Mouse (Mus musculus): ENCODE measurements around the gene Gm20431. TPM values are rescaled to one million over a fixed set of nuclear protein-coding genes. Genes with fewer than 3 reads are reported as not detected.

Gene Gm20431
- polyA plus RNA-seq, 1 experiment from 2014 or later, result 10.8 TPM

DNA sequence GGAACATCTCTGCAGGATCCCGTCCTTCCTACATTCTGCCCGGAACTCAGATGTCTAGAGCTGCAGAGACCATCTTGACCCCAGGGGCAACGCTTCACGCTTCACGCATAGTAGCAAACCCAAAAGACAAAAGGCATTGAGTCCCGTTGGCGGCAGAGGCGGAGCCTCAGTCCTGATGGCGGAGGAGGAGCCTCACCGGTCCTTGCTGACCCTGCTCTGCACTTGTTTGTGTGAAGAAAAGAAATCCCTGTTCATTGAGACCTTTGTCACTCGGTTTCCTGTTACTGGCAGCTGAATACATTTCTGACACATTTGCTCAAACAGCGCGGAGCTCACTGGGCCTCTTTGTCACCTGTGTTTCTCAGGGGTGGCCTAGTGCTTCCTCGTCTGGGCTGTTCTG is 34.2 kb upstream of the Gm20431 start:
- 76% methylated on average over 14 of the region's 14 CpGs for WGBS
- no peak overlapping the region for H3K4me2 ChIP-seq (replicated peaks)
- no peaks in the 10 kb centered on the region for H3K36me3 ChIP-seq
- no peak overlapping the region for H3K9ac ChIP-seq
- peaks cover 16% of the 10 kb centered on the region for H3K27me3 ChIP-seq
- no peaks in the 10 kb centered on the region for H3K9me3 ChIP-seq
- no peak for ATAC-seq (ENCODE audit: insufficient number of reproducible peaks, insufficient read depth, low FRiP score, low TSS enrichment)
- no peak overlapping the region for H3K4me3 ChIP-seq
- H3K4me1 ChIP-seq, result no peaks in the 10 kb centered on the region
- no peak overlapping the region for H3K27ac ChIP-seq

DNA sequence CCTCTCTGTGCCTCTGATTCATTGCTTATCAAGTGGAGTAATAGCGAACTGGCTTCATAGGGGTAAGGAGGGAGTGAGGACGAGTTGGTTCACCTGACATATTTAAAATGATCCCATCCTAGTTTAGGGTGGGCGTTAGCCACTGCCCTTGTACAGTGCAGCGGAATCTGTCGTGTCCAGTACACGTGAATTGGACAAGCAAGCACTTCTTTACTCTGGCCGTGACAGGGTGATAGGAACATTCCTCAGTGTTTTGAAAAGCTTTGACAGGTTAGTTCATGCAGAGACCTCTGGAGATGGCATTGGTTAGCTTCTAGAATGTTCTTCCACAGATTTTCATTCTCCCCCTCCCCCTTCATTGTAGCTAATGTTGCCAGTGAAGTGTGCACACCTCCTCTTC is 33.7 kb upstream of the Gm20431 start:
- ATAC-seq (ENCODE audit: insufficient number of reproducible peaks, insufficient read depth, low FRiP score, low TSS enrichment), result no peak
- WGBS, result 94% methylated on average over 7 of the region's 7 CpGs

DNA sequence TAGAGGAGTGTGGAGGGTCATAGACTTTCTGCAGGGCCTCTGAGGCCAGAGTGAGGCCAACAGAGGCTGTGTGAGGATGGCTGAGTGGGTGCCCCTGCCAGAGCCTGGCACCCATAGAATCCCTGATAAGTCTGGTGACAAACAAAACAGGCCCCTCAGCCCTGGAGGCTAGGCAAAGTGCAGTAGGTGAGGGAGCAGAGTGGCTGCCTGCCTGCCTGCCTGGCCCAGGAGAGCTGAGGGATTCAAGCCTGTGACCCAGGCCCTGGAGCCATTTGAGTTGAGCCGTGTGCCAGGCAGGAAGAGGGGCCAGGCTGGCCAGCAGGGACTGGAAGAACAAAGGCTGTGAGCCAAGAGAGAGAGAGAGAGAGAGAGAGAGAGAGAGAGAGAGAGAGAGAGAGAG is 32.9 kb upstream of the Gm20431 start:
- no peak for ATAC-seq (ENCODE audit: insufficient number of reproducible peaks, insufficient read depth, low FRiP score, low TSS enrichment)
- no peaks in the 10 kb centered on the region for H3K36me3 ChIP-seq
- H3K4me1 ChIP-seq, result 0 out of 2 replicates have a peak, but pooled peaks cover 7% of the 10 kb centered on the region
- 38% methylated on average over 1 of the region's 1 CpGs for WGBS
- H3K9me3 ChIP-seq, result no peaks in the 10 kb centered on the region
- no peak overlapping the region for H3K4me2 ChIP-seq (replicated peaks)
- H3K27me3 ChIP-seq, result peaks cover 26% of the 10 kb centered on the region
- H3K9ac ChIP-seq, result no peak overlapping the region
- no peak overlapping the region for H3K4me3 ChIP-seq
- no peak overlapping the region for H3K27ac ChIP-seq

More for the DNA sequence above, 33.7 kb upstream of the Gm20431 start:
- no peak overlapping the region for H3K4me3 ChIP-seq
- no peak overlapping the region for H3K9ac ChIP-seq
- no peaks in the 10 kb centered on the region for H3K36me3 ChIP-seq
- 0 out of 2 replicates have a peak, but pooled peaks cover under 1% of the 10 kb centered on the region for H3K4me1 ChIP-seq
- peaks cover 19% of the 10 kb centered on the region for H3K27me3 ChIP-seq
- H3K27ac ChIP-seq, result no peak overlapping the region
- no peaks in the 10 kb centered on the region for H3K9me3 ChIP-seq
- H3K4me2 ChIP-seq (replicated peaks), result no peak overlapping the region

DNA sequence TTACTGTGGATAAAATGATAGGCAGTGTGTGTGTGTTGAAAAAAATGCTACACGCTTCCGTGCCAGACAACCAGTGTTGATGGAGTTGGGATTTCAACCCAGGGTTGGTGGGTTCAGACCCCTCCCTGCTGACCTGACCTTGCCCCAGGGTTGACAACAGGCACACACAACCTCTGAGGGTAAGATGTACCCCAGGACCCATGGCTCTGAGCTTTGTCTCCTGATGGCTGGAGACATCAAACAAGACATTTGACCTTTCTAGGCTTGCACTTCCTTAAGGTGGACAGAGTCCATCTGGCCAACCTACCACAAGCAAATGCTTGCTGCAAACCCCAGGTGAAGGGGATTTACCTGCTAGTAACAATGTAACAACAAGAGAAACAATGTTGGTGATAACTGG is 32.2 kb upstream of the Gm20431 start:
- Histone ChIP-seq H3K9me3 (no peaks in the 10 kb centered on the region), H3K27ac (no peak overlapping the region), H3K27me3 (peaks cover 33% of the 10 kb centered on the region), H3K36me3 (no peaks in the 10 kb centered on the region), H3K4me2 (replicated peaks) (no peak overlapping the region), H3K9ac (no peak overlapping the region), H3K4me3 (no peak overlapping the region), H3K4me1 (0 out of 2 replicates have a peak, but pooled peaks cover 7% of the 10 kb centered on the region)
- no peak for ATAC-seq (ENCODE audit: insufficient number of reproducible peaks, insufficient read depth, low FRiP score, low TSS enrichment)
- WGBS, result 90% methylated on average over 2 of the region's 2 CpGs

GRCm38 (mm10) chr2:167692831-167693230 is 31.5 kb upstream of the Gm20431 start:
- 67% methylated on average over 3 of the region's 3 CpGs for WGBS
- 0 out of 2 replicates have a peak, but pooled peaks cover 12% of the 10 kb centered on the region for H3K4me1 ChIP-seq
- no peaks in the 10 kb centered on the region for H3K36me3 ChIP-seq
- H3K27ac ChIP-seq, result no peak overlapping the region
- no peaks in the 10 kb centered on the region for H3K9me3 ChIP-seq
- no peak overlapping the region for H3K4me3 ChIP-seq
- ATAC-seq (ENCODE audit: insufficient number of reproducible peaks, insufficient read depth, low FRiP score, low TSS enrichment), result no peak
- no peak overlapping the region for H3K9ac ChIP-seq
- H3K27me3 ChIP-seq, result peaks cover 38% of the 10 kb centered on the region
- H3K4me2 ChIP-seq (replicated peaks), result no peak overlapping the region

DNA sequence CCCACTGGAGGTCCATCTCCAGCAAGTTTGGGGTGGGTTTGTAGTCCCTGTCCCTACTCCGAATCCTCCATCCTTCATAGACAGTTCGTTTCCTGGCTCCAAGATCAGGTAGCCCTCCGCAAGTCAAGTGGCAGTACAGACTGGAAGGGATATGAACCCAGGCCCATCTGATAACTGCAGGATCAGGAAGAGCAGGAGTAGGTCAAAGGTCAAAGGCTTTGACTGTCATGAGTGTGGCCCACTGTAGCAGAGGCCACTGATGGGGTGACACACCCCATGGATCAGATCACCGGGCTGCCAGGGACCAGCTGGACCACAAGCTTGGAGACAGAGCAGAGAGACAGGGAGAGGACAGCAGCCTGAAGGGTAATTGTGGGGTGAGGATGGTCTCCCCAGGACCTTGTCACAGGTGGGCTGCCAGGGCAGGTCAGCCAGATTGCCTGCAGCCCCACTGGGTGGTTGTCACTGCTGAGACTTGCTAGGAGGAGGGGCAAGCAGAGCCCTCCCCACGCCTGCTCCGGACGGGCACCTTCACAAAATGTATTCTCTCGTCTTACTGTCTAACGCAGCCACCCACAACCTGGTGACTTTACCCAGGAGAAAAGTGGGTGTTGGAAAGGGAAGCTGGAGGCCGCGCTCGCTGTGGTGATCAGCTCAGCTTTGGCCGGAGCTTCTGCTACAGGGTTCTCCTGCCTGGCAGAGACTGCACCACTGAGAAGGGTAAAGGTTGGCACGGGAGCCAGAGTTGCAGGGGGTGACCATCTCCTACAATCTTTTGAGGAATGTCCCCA is 30.8 kb upstream of the Gm20431 start:
- WGBS, result 80% methylated on average over 14 of the region's 14 CpGs
- Histone ChIP-seq H3K9ac (no peak overlapping the region), H3K9me3 (no peaks in the 10 kb centered on the region), H3K4me2 (replicated peaks) (no peak overlapping the region), H3K27ac (no peak overlapping the region), H3K4me1 (0 out of 2 replicates have a peak, but pooled peaks cover 12% of the 10 kb centered on the region), H3K4me3 (no peak overlapping the region), H3K36me3 (no peaks in the 10 kb centered on the region), H3K27me3 (peaks cover 44% of the 10 kb centered on the region)
- no peak for ATAC-seq (ENCODE audit: insufficient number of reproducible peaks, insufficient read depth, low FRiP score, low TSS enrichment)

- Histone ChIP-seq H3K4me3 (no peak overlapping the region), H3K27ac (no peak overlapping the region), H3K4me1 (0 out of 2 replicates have a peak, but pooled peaks cover 12% of the 10 kb centered on the region), H3K4me2 (replicated peaks) (no peak overlapping the region), H3K9ac (no peak overlapping the region), H3K9me3 (no peaks in the 10 kb centered on the region), H3K36me3 (no peaks in the 10 kb centered on the region), H3K27me3 (peaks cover 51% of the 10 kb centered on the region)
- ATAC-seq (ENCODE audit: insufficient number of reproducible peaks, insufficient read depth, low FRiP score, low TSS enrichment), result no peak
- 90% methylated on average over 6 of the region's 6 CpGs for WGBS
Measured at GRCm38 (mm10) chr2:167691410-167691809, 30.1 kb upstream of the Gm20431 start.

GRCm38 (mm10) chr2:167690962-167691311 is 29.6 kb upstream of the Gm20431 start:
- WGBS, result 85% methylated on average over 12 of the region's 12 CpGs
- 0 out of 2 replicates have a peak overlapping the region, but pooled peaks have one; percentile 1 for H3K4me3 ChIP-seq

GRCm38 (mm10) chr2:167690219-167690961 is 29.1 kb upstream of the Gm20431 start:
- Histone ChIP-seq H3K27me3 (peaks cover 52% of the 10 kb centered on the region), H3K9ac (no peak overlapping the region), H3K4me2 (replicated peaks) (peak overlapping the region; percentile 91), H3K27ac (no peak overlapping the region), H3K9me3 (no peaks in the 10 kb centered on the region), H3K4me1 (0 out of 2 replicates have a peak, but pooled peaks cover 12% of the 10 kb centered on the region), H3K4me3 (peak overlapping the region; percentile 63), H3K36me3 (no peaks in the 10 kb centered on the region)
- no peak for ATAC-seq (ENCODE audit: insufficient number of reproducible peaks, insufficient read depth, low FRiP score, low TSS enrichment)
- WGBS, result 59% methylated on average over 15 of the region's 15 CpGs

More at GRCm38 (mm10) chr2:167690962-167691311, 29.6 kb upstream of the Gm20431 start:
- Histone ChIP-seq H3K27ac (no peak overlapping the region), H3K27me3 (peaks cover 52% of the 10 kb centered on the region), H3K4me2 (replicated peaks) (no peak overlapping the region), H3K36me3 (no peaks in the 10 kb centered on the region), H3K9me3 (no peaks in the 10 kb centered on the region), H3K9ac (no peak overlapping the region), H3K4me1 (0 out of 2 replicates have a peak, but pooled peaks cover 12% of the 10 kb centered on the region)
- ATAC-seq (ENCODE audit: insufficient number of reproducible peaks, insufficient read depth, low FRiP score, low TSS enrichment), result no peak

DNA sequence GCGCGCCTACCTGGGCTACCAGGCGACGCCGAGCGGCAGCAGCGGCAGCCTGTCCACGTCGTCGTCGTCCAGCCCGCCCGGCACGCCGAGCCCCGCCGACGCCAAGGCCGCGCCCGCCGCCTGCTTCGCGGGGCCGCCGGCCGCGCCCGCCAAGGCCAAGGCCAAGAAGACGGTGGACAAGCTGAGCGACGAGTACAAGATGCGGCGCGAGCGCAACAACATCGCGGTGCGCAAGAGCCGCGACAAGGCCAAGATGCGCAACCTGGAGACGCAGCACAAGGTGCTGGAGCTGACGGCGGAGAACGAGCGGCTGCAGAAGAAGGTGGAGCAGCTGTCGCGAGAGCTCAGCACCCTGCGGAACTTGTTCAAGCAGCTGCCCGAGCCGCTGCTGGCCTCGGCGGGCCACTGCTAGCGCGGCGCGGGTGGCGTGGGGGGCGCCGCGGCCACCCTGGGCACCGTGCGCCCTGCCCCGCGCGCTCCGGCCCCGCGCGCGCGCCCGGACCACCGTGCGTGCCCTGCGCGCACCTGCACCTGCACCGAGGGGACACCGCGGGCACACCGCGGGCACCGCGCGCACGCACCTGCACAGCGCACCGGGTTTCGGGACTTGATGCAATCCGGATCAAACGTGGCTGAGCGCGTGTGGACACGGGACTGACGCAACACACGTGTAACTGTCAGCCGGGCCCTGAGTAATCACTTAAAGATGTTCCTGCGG is 28.4 kb upstream of the Gm20431 start, which contains the start of gene Tmem189:
Tmem189 (minus strand) TSS at position 322 of the 718 bp plus-strand sequence.
- no peak for ATAC-seq (ENCODE audit: insufficient number of reproducible peaks, insufficient read depth, low FRiP score, low TSS enrichment)
- no peaks in the 10 kb centered on the region for H3K9me3 ChIP-seq
- peaks cover 52% of the 10 kb centered on the region for H3K27me3 ChIP-seq
- H3K9ac ChIP-seq, result peak within 1 kb of the TSS; percentile 61
- H3K4me1 ChIP-seq, result 0 out of 2 replicates have a peak, but pooled peaks cover 12% of the 10 kb centered on the region
- H3K4me3 ChIP-seq, result peak within 1 kb of the TSS; percentile 63
- under 1% methylated on average over 94 of the region's 99 CpGs for WGBS
- H3K36me3 ChIP-seq, result no peaks in the 10 kb centered on the region
- peak within 1 kb of the TSS; percentile 91 for H3K4me2 ChIP-seq (replicated peaks)
- 0 out of 2 replicates have a peak within 1 kb of the TSS, but pooled peaks have one; percentile 0 for H3K27ac ChIP-seq
